Mouse (Mus musculus) spleen, adult 2 months (tissue): ENCODE data around the gene Hoxb3.

Source experiments
- CTCF ChIP-seq: fragments of 200-500 bp; IDR thresholded peaks from 2 replicates; pipeline ENCODE4 v1.5.1; 2011; ENCODE audit warnings: mild to moderate bottlenecking, inconsistent platforms; ENCODE audit not compliant: insufficient read depth, insufficient read length, insufficient replicate concordance; ENCODE audit errors: extremely low read depth
- POLR2A ChIP-seq: fragments of 200-500 bp; IDR thresholded peaks from 2 replicates; pipeline ENCODE4 v1.6.1; 2011; ENCODE audit warnings: low read depth, low read length, inconsistent platforms

DNA sequence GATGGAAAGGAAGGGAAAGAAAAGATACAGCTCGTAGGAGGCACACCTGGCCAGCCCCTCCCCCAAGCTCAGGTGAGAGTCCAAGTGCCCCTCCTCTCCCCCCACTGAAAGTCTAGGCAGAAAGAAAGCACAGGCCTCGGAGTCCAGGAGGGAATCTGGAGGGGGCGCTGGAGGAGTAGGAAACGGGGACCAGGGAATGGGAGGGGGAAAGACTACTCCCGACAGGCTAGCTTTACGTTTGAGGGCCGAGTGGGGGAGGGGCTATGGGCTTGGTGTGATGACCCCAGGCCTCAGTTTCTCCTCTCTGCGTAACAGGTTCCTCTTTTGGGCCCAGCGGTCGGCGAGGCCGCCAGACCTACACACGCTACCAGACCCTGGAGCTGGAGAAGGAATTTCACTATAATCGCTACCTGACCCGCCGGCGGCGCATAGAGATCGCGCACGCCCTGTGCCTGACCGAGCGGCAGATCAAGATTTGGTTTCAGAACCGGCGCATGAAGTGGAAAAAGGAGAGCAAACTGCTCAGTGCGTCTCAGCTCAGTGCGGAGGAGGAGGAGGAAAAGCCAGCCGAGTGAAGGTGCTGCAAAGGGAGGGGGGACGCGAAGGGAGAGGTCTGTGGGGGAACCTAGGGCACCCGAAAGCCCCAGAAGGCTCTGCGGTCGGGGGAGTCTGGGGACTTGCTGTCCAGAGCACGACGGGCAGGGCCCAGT lies 22.6 kb upstream of the Hoxb3 start:
- TF ChIP-seq POLR2A (no peak), CTCF (no peak)
